Mouse (Mus musculus) regulatory T cell (primary cell): ENCODE results near the gene Ntrk3.

Experiments used
- in situ Hi-C: fragments of 300-600 bp; cut with MboI, MseI; formaldehyde crosslinking; loops from one replicate; pipeline ENCODE4 v1.15.1; 2025; ENCODE audit warnings: high pct_unique_total_duplicates

Gene Ntrk3

GRCm38 (mm10) chr7:78643667-78644066, 94.1 kb downstream of the Ntrk3 start:
- in situ Hi-C loops = no loop called here

- in situ Hi-C loops = no loop called here
Measured at GRCm38 (mm10) chr7:78623686-78624085, 114.1 kb downstream of the Ntrk3 start.

GRCm38 (mm10) chr7:78621115-78621514, 116.7 kb downstream of the Ntrk3 start:
- in situ Hi-C loops = no loop called here

- in situ Hi-C loops = no loop called here
Measured at GRCm38 (mm10) chr7:78619818-78620577, 117.8 kb downstream of the Ntrk3 start.

- in situ Hi-C loops = no loop called here
Measured at GRCm38 (mm10) chr7:78605538-78606130, 132.2 kb downstream of the Ntrk3 start.

GRCm38 (mm10) chr7:78603922-78604321, 133.9 kb downstream of the Ntrk3 start:
- in situ Hi-C loops = no loop called here

- in situ Hi-C loops = no loop called here
Measured at GRCm38 (mm10) chr7:78601851-78602250, 136.0 kb downstream of the Ntrk3 start.

- in situ Hi-C loops = no loop called here
Measured at GRCm38 (mm10) chr7:78600886-78601285, 136.9 kb downstream of the Ntrk3 start.

- in situ Hi-C loops = loop anchor here (5.0 kb wide), 1 partner anchor 167 kb away; no protein-coding TSS in a partner anchor
Measured at GRCm38 (mm10) chr7:78599941-78600677, 137.7 kb downstream of the Ntrk3 start.

GRCm38 (mm10) chr7:78598147-78598546, 139.7 kb downstream of the Ntrk3 start:
- in situ Hi-C loops = loop anchor here (5.0 kb wide), 1 partner anchor 169 kb away; no protein-coding TSS in a partner anchor

GRCm38 (mm10) chr7:78597251-78598129, 140.3 kb downstream of the Ntrk3 start:
- in situ Hi-C loops = loop anchor here (5.0 kb wide), 1 partner anchor 170 kb away; no protein-coding TSS in a partner anchor

- in situ Hi-C loops = loop anchor here (5.0 kb wide), 1 partner anchor 171 kb away; no protein-coding TSS in a partner anchor
Measured at GRCm38 (mm10) chr7:78596556-78596955, 141.3 kb downstream of the Ntrk3 start.

GRCm38 (mm10) chr7:78595895-78596294, 141.9 kb downstream of the Ntrk3 start:
- in situ Hi-C loops = loop anchor here (5.0 kb wide), 1 partner anchor 171 kb away; no protein-coding TSS in a partner anchor

GRCm38 (mm10) chr7:78592948-78593347, 144.9 kb downstream of the Ntrk3 start:
- in situ Hi-C loops = no loop called here

- in situ Hi-C loops = no loop called here
Measured at GRCm38 (mm10) chr7:78592172-78592571, 145.6 kb downstream of the Ntrk3 start.

GRCm38 (mm10) chr7:78589766-78590165, 148.0 kb downstream of the Ntrk3 start:
- in situ Hi-C loops = no loop called here

- in situ Hi-C loops = no loop called here
Measured at GRCm38 (mm10) chr7:78586800-78587199, 151.0 kb downstream of the Ntrk3 start.

- in situ Hi-C loops = no loop called here
Measured at GRCm38 (mm10) chr7:78585960-78586359, 151.9 kb downstream of the Ntrk3 start.

GRCm38 (mm10) chr7:78584936-78585335, 152.9 kb downstream of the Ntrk3 start:
- in situ Hi-C loops = no loop called here

GRCm38 (mm10) chr7:78584499-78584898, 153.3 kb downstream of the Ntrk3 start:
- in situ Hi-C loops = no loop called here

- in situ Hi-C loops = no loop called here
Measured at GRCm38 (mm10) chr7:78583678-78584077, 154.1 kb downstream of the Ntrk3 start.
